Mouse (Mus musculus) midbrain, embryonic 12.5 days (tissue): ENCODE results near the gene Rbm20. TPM values are rescaled to one million over a fixed set of nuclear protein-coding genes. Genes with fewer than 3 reads are reported as not detected.

Source experiments
- ATAC-seq: fragments of 200-750 bp; cut with Nextera tagmentation; 2 replicates; pipeline ENCODE4 v1.8.0; 2017; ENCODE audit warnings: low read depth, moderate TSS enrichment, moderate library complexity; ENCODE audit not compliant: low FRiP score
- H3K27ac ChIP-seq: fragments of 300-500 bp; sonication (generic); replicated peaks from 2 replicates; pipeline ENCODE4 v1.5.1; 2016; ENCODE audit warnings: mild to moderate bottlenecking
- H3K27me3 ChIP-seq: fragments of 300-500 bp; sonication (generic); 2 replicates; pipeline ENCODE4 v1.6.1; 2016; ENCODE audit warnings: mild to moderate bottlenecking
- H3K36me3 ChIP-seq: fragments of 300-500 bp; sonication (generic); 2 replicates; pipeline ENCODE4 v1.6.1; 2016
- H3K4me1 ChIP-seq: fragments of 300-500 bp; sonication (generic); 2 replicates; pipeline ENCODE4 v1.6.1; 2016
- H3K4me2 ChIP-seq: fragments of 300-500 bp; sonication (generic); replicated peaks from 2 replicates; pipeline ENCODE4 v1.6.1; 2016; ENCODE audit warnings: mild to moderate bottlenecking, moderate library complexity
- H3K4me3 ChIP-seq: fragments of 300-500 bp; sonication (generic); 2 replicates; pipeline ENCODE4 v1.5.1; 2016; ENCODE audit warnings: mild to moderate bottlenecking
- H3K9ac ChIP-seq: fragments of 300-500 bp; sonication (generic); replicated peaks from 2 replicates; pipeline ENCODE4 v1.6.1; 2016; ENCODE audit warnings: mild to moderate bottlenecking, moderate library complexity
- H3K9me3 ChIP-seq: fragments of 300-500 bp; sonication (generic); 2 replicates; pipeline ENCODE4 v1.6.1; 2016; ENCODE audit warnings: mild to moderate bottlenecking
- WGBS: fragments of 180-500 bp; shearing (Covaris S2); methylation state at CpG from one replicate; pipeline ENCODE4 v1.1.7; 2016; 5-methylcytosine and 5-hydroxymethylcytosine counted together
- polyA plus RNA-seq: library from polyadenylated mRNA; unstranded; fragments of >200 nt; fragmentation: Nextera tagmentation; extraction: Ambion mirVana; gene quantifications from 2 replicates; pipeline ENCODE4 v1.2.1, GENCODE M21; 2016

Rbm20 gene
- polyA plus RNA-seq, 1 experiment from 2014 or later: 1.3 TPM

DNA sequence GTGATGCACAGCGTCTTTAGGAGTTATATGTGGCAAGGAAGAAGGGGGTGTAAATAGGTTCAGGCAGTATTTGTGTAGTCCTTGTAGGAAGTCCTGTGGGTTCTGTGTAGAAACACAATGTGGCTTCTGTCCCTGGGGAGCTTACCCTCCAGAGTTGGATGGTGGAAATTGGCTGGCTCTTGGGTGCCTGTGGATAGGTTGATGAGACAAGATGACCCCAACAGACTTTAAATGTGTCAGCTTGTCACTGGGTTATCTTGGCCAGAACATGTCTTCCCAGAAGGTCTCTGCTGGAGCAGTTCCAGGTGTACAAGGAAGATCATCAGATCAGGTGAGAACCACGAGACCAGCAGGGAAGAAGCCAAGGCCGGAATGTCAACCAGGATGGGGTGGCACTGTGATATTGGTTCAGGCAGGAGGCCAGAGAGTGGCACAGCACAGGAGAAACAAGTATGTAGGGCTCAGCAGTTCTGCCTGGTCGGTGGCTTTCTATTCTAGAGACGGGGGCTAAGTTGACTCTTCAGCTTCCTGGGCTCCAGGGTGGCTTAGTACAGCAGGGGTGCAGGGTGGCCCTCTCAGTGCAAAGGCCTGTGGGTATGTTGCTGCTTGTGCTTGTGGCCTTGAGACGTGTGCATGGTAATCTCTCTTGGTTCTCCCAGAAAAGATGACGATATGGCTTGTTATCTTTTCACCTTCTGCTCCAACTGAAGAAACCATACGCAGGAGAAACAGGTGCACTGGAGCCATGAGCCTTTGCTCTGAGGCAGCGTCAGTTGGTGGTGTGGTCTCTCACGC is 209.7 kb downstream of the Rbm20 start:
- WGBS: 86% methylated on average over 10 of the region's 10 CpGs
- Histone ChIP-seq H3K9ac (no peak overlapping the region), H3K4me1 (peaks cover 6% of the 10 kb centered on the region; the same call in 1 of the 2 replicates), H3K9me3 (no peaks in the 10 kb centered on the region), H3K4me3 (no peak overlapping the region), H3K4me2 (no peak overlapping the region), H3K27me3 (no peaks in the 10 kb centered on the region), H3K36me3 (no peaks in the 10 kb centered on the region), H3K27ac (no peak overlapping the region)
- no peak for ATAC-seq

DNA sequence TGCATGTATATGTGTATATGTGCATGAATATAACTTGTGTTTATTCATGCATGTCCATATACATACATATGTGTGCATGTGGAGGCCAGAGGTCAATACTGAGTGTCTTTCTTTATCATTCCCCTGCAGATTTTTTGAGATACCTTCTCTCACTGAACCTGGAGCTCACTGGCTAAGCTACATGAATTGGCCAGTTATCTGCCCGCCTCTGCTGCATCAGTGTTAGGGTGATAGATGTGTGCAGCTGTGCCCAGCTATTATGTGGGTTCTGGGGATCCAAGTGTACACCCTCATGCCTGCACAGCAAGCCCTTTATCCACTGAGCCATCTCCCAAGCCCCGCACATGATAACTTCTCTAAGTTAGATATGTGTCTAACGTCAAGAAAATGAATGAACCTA is 210.7 kb downstream of the Rbm20 start:
- H3K4me3 ChIP-seq: no peak overlapping the region
- no peak overlapping the region for H3K9ac ChIP-seq
- H3K27me3 ChIP-seq: no peaks in the 10 kb centered on the region
- 89% methylated on average over 3 of the region's 3 CpGs for WGBS
- H3K36me3 ChIP-seq: no peaks in the 10 kb centered on the region
- no peak overlapping the region for H3K27ac ChIP-seq
- ATAC-seq: no peak
- H3K4me2 ChIP-seq: no peak overlapping the region
- peaks cover 11% of the 10 kb centered on the region; the same call in 1 of the 2 replicates for H3K4me1 ChIP-seq
- H3K9me3 ChIP-seq: no peaks in the 10 kb centered on the region

DNA sequence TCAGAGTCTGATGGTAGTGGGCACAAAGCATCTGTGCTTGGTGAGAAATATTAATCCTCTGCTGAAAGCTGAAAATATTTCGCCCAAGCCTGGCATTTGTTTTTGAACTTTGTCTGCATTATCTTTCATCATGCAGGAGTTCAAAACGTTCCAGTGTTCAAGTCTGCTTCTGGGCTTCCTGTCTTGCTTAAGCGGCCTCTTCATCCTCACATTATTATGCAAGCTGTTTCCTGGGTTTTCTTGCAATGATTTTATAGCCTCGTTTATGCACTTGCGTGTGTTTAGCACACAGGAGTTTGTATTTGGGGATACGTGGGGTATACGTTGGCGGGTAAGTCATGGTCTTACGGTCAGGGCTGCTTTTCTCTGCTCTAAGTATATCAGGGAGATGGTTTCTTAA is 211.2 kb downstream of the Rbm20 start:
- Histone ChIP-seq H3K4me1 (peaks cover 11% of the 10 kb centered on the region; the same call in 1 of the 2 replicates), H3K9ac (no peak overlapping the region), H3K4me3 (no peak overlapping the region), H3K27ac (no peak overlapping the region), H3K4me2 (no peak overlapping the region), H3K36me3 (no peaks in the 10 kb centered on the region), H3K27me3 (no peaks in the 10 kb centered on the region), H3K9me3 (no peaks in the 10 kb centered on the region)
- no peak for ATAC-seq
- WGBS: 85% methylated on average over 9 of the region's 9 CpGs

DNA sequence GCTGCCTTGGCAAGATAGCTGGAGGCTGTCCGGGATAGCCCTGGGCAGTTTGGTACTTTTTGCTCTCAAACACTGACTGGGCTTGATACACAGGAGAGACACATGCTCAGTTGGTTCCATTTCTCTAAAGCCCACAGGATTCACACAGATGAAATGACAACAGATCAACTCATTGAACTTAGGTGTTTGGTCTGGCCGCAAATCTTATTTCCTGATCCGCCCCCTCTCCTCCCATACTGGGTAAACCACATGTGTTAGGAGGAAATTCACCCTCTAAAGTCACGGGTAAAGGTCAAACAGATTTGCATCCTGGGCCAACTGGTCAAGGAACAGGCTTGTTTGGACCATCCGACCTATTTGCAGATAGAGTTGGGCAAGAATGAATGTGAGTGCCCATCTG is 212.4 kb downstream of the Rbm20 start:
- no peak overlapping the region for H3K9ac ChIP-seq
- H3K27ac ChIP-seq: no peak overlapping the region
- ATAC-seq: no peak
- no peaks in the 10 kb centered on the region for H3K9me3 ChIP-seq
- peaks cover 11% of the 10 kb centered on the region; the same call in 1 of the 2 replicates for H3K4me1 ChIP-seq
- H3K36me3 ChIP-seq: no peaks in the 10 kb centered on the region
- no peak overlapping the region for H3K4me2 ChIP-seq
- H3K27me3 ChIP-seq: no peaks in the 10 kb centered on the region
- H3K4me3 ChIP-seq: no peak overlapping the region
- 82% methylated on average over 5 of the region's 5 CpGs for WGBS

DNA sequence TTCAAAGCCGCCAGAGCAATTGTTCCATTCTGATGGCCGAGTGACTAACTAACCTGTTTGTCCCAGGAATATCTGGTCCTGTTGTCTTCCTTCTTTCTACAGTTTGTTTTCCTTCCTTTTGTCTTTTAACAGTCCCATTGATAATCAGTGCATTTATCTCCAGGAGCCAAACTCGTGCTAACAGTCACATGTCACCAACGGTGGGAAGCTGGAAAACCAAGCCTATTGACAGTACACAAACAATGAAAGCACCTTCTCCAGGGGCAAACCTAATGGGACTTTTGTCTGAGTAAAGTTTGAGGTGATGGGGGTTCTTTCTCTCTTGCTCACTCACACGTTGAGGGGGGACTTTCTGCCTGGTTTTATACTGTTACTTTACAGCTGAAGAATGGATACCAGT is 213.2 kb downstream of the Rbm20 start:
- no peak for ATAC-seq
- no peak overlapping the region for H3K4me2 ChIP-seq
- no peaks in the 10 kb centered on the region for H3K9me3 ChIP-seq
- 64% methylated on average over 5 of the region's 5 CpGs for WGBS
- no peaks in the 10 kb centered on the region for H3K27me3 ChIP-seq
- H3K36me3 ChIP-seq: no peaks in the 10 kb centered on the region
- H3K4me3 ChIP-seq: no peak overlapping the region
- no peak overlapping the region for H3K9ac ChIP-seq
- H3K4me1 ChIP-seq: peaks cover 10% of the 10 kb centered on the region; the same call in 1 of the 2 replicates
- no peak overlapping the region for H3K27ac ChIP-seq

DNA sequence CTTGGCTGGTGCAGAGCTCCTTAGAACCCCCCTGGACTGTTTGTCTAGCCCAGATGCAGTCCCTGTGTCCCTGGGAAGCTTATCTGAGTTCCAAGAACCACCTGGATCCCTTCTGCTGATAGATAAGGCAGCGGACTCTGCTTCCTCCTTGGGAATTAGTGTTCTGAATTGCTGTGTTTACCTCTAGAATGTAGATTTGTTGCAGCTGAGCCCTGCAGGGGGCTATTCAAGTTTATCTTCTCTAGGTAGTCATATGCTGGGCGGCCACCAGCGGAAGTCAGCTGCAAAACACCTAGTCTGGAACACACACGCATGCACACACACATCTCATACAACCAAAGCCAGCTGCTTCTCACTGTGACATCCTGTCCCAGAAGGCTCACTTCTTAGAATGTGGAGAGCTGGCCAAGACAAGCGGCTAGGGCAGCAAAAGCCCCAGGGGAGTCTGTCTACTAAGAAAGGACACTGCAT is 213.7 kb downstream of the Rbm20 start:
- WGBS: 64% methylated on average over 5 of the region's 5 CpGs
- no peaks in the 10 kb centered on the region for H3K9me3 ChIP-seq
- no peak overlapping the region for H3K9ac ChIP-seq
- no peaks in the 10 kb centered on the region for H3K36me3 ChIP-seq
- no peak for ATAC-seq
- 0 out of 2 replicates have a peak, but pooled peaks cover 5% of the 10 kb centered on the region for H3K4me1 ChIP-seq
- no peak overlapping the region for H3K4me2 ChIP-seq
- no peaks in the 10 kb centered on the region for H3K27me3 ChIP-seq
- no peak overlapping the region for H3K4me3 ChIP-seq
- no peak overlapping the region for H3K27ac ChIP-seq

DNA sequence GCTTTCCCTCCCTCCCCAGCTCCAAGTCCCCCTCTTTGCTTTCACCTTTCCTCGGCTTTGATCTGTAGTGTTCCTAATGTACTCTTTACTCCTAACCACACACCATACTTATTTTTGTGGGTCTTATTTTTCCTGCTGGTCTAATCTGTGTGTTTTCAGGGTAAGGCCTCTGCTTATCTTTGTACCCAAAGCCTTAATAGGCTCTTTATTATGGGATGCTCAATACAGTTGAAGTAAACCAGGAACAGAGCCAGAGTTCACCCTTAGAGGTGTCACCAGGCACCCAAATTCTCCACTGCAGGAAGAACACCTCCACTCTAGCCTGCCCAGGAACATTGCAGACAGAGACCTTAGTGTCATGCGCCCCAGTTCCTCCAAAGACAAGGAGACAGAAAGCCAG is 214.5 kb downstream of the Rbm20 start:
- H3K4me3 ChIP-seq: no peak overlapping the region
- no peaks in the 10 kb centered on the region for H3K36me3 ChIP-seq
- H3K9ac ChIP-seq: no peak overlapping the region
- H3K9me3 ChIP-seq: no peaks in the 10 kb centered on the region
- no peak for ATAC-seq
- H3K4me2 ChIP-seq: no peak overlapping the region
- H3K27me3 ChIP-seq: no peaks in the 10 kb centered on the region
- 0 out of 2 replicates have a peak, but pooled peaks cover 5% of the 10 kb centered on the region for H3K4me1 ChIP-seq
- H3K27ac ChIP-seq: no peak overlapping the region
- 96% methylated on average over 2 of the region's 2 CpGs for WGBS

DNA sequence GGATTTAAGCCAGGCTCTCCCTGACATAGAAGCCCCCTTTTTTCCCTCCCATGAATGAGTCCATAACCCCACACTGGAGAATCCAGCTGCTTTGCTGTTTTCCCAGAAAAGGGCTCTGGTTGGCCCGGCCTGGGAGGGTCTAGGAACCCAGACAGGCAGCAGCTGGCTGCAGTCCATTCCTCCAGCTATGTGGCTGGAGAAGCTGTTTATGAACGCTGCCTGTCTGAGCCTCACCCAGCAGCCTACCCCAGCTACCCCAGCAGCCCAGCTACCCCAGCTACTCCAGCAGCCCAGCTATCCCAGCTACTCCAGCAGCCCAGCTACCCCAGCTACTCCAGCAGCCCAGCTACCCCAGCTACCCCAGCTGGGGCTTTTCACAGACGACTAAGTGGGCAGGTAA is 215.0 kb downstream of the Rbm20 start, which contains the start of gene Pdcd4:
Gene Pdcd4 (plus strand): TSS at position 171 of the 400 bp plus-strand sequence.
- WGBS: 66% methylated on average over 3 of the region's 3 CpGs

DNA sequence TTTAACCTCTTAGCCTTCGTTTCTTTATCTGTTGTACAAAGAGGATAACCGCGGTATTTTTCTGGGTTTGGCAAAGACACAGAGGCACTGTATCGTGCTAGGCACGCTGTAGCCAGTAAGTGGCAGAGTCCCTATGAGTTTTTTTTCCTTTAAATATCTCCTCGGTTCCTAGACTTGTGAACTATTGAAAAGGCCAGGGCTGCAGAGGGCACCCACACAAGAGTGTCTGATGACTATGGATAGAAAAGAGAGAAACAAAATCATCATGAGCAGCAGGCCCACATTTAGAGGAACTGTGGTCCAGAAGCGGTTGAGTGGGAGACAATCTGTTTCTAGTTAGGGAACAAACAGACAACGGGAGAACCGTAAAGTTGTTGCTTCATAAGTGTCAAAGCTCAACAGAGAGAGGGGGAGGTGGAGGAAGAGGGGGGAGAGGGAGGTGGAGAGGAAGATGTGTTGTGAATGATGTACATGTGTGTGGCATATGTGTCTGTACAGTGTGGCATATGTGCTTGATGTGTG is 215.8 kb downstream of the Rbm20 start:
- H3K4me2 ChIP-seq: no peak overlapping the region
- no peaks in the 10 kb centered on the region for H3K27me3 ChIP-seq
- no peaks in the 10 kb centered on the region for H3K9me3 ChIP-seq
- no peak overlapping the region for H3K4me3 ChIP-seq
- WGBS: 83% methylated on average over 9 of the region's 9 CpGs
- H3K36me3 ChIP-seq: no peaks in the 10 kb centered on the region
- H3K4me1 ChIP-seq: 0 out of 2 replicates have a peak, but pooled peaks cover 5% of the 10 kb centered on the region
- H3K27ac ChIP-seq: no peak overlapping the region
- no peak overlapping the region for H3K9ac ChIP-seq
- ATAC-seq: no peak

More for the DNA sequence above, 215.0 kb downstream of the Rbm20 start, which contains the start of gene Pdcd4:
- Histone ChIP-seq H3K27me3 (no peaks in the 10 kb centered on the region), H3K4me3 (no peak within 1 kb of the TSS), H3K9ac (no peak within 1 kb of the TSS), H3K27ac (no peak within 1 kb of the TSS), H3K4me2 (no peak within 1 kb of the TSS), H3K9me3 (no peaks in the 10 kb centered on the region), H3K4me1 (0 out of 2 replicates have a peak, but pooled peaks cover 5% of the 10 kb centered on the region), H3K36me3 (no peaks in the 10 kb centered on the region)
- no peak for ATAC-seq

DNA sequence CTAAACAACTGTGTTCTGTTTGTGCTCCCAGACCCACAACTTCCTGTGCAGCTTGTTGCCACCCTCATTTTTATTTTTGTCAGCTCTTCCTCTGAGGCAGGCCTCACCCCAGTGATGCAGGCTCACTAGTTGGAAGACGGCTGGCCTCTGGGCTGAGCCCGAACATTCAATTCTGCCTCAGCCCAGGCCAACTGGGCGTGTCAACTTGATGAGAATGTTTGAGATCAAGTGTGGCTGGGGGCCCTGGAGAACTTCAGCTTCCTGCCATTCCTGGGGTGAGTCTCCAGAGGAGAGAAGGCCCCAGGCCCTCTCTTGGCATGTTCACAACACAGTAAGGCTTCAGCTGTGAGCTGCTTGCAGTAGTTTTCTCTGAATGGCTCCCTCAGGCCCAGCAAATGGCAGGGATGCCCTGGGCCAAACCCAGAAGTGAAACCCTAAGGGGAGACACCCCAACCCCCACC is 216.6 kb downstream of the Rbm20 start:
- 77% methylated on average over 3 of the region's 3 CpGs for WGBS
- no peak overlapping the region for H3K4me3 ChIP-seq
- H3K27ac ChIP-seq: no peak overlapping the region
- no peaks in the 10 kb centered on the region for H3K9me3 ChIP-seq
- no peaks in the 10 kb centered on the region for H3K36me3 ChIP-seq
- H3K9ac ChIP-seq: no peak overlapping the region
- ATAC-seq: no peak
- H3K4me2 ChIP-seq: no peak overlapping the region
- H3K27me3 ChIP-seq: no peaks in the 10 kb centered on the region
- 0 out of 2 replicates have a peak, but pooled peaks cover 5% of the 10 kb centered on the region for H3K4me1 ChIP-seq

DNA sequence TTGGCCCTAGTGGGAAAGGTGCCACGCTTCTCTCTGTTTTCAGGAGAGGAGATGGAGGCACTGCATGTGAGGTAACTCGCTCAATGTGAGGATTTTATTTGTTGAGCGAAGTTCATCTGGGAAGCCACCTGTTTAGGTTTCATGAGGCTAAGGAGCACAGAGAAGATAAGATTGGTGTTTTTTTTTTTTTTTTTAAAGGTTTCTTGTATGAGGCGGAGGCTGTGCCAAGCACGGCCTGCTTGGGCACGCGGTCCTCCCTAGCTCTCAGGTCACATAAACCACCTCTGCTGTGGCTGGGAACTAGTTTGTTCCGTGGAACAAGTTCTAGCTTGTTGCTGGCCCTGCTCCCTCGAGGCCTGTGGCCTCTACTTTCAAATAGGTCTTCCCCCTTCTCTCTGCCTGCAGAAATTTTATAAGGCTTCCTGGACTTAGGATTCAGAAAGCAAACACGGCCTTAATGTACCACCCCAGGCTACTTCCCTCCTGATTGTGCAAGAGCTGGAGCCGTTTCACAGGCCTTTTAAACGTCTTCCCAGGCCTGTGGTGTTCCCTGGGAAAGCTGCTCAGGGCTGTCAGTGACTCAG is 217.5 kb downstream of the Rbm20 start:
- Histone ChIP-seq H3K4me1 (0 out of 2 replicates have a peak, but pooled peaks cover 5% of the 10 kb centered on the region), H3K4me2 (no peak overlapping the region), H3K9ac (no peak overlapping the region), H3K4me3 (no peak overlapping the region), H3K27me3 (no peaks in the 10 kb centered on the region), H3K27ac (no peak overlapping the region), H3K36me3 (no peaks in the 10 kb centered on the region), H3K9me3 (no peaks in the 10 kb centered on the region)
- WGBS: 82% methylated on average over 12 of the region's 12 CpGs
- no peak for ATAC-seq

DNA sequence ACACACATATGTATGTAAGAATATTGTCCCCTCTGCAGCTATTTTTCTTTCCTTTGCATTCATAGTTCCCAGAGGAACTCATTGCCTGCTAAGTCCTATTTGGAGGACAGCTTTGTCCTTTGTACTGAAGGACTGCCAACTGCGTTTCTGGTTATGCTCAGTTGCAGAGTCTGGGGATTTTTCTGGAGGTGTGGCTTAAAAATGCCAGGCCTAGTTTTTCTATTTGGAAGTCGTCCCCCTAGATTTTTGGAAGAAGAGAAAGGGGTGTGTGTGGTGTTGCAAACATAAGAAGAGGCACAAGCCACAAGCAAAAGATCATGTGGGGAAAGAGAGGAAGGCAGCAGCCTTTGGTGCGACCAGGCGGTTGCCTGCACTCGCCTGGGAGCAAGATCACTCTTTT is 220.9 kb downstream of the Rbm20 start:
- ATAC-seq: no peak
- peaks cover 11% of the 10 kb centered on the region; the same call in 1 of the 2 replicates for H3K27me3 ChIP-seq
- H3K9me3 ChIP-seq: no peaks in the 10 kb centered on the region
- H3K36me3 ChIP-seq: no peaks in the 10 kb centered on the region
- 80% methylated on average over 5 of the region's 5 CpGs for WGBS
- H3K4me1 ChIP-seq: peaks cover 4% of the 10 kb centered on the region
- H3K4me2 ChIP-seq: no peak overlapping the region
- H3K4me3 ChIP-seq: no peak overlapping the region
- no peak overlapping the region for H3K27ac ChIP-seq
- H3K9ac ChIP-seq: no peak overlapping the region
